Mouse (Mus musculus): ENCODE measurements around the gene Trp53bp2. TPM values are rescaled to one million over a fixed set of nuclear protein-coding genes. Genes with fewer than 3 reads are reported as not detected.

Gene Trp53bp2
- total and polyA plus RNA-seq, 3 experiments = 2.6 to 15.1 TPM; not detected in 1

DNA sequence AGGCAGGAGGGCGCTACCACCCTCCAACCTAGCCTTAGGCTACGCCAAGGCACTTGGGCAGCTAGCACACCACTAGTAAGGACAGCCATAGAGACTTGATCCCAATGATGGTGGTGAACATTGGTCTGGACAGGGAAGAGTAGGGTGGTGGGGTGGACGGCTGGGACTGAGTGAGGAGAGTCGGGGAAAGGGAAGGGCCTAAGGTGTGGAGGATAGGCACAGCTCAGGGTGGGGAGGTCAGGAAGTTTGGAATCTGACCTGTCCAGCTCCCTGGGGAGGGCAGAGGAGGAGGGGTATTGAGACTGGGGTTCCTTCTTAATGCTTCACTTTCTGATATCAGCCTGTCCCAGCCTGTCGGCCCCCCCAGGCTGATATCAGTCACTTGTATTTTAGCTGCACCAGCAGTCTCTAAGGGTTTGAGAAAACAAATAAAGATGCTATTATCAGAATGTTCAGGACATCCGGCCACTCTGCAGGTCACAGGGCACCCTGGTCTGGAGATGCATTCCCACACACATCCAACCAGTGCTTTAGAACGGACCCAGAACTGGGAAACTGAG lies 93.6 kb downstream of the Trp53bp2 start:
- H3K79me2 ChIP-seq (ENCODE audit: control insufficient read depth, insufficient read depth, low read length, poor library complexity) = no peaks in the 10 kb centered on the region
- no peaks in the 10 kb centered on the region for H3K27me3 ChIP-seq (ENCODE audit: control insufficient read depth in 1 of 2, insufficient read depth in 2 of 2, low read length in 2 of 2)
- H3K4me3 ChIP-seq (ENCODE audit: control insufficient read depth in 1 of 2, insufficient read depth in 1 of 2, low read depth in 2 of 2, low read length in 2 of 2) = no peak overlapping the region
- no peak for DNase-seq (ENCODE audit: low read depth, low spot score)
- H3K4me1 ChIP-seq (ENCODE audit: control insufficient read depth in 1 of 2, insufficient read depth in 2 of 2, low read length in 2 of 2) = peaks cover 28 to 42% of the 10 kb centered on the region in 2 experiments
- no peak for TF ChIP-seq KAT2A (conservative IDR thresholded peaks at IDR 0.05; ENCODE audit: low read depth, low read length)
- no peak for TF ChIP-seq E2F4 (IDR thresholded peaks at IDR 0.05; ENCODE audit: borderline replicate concordance, low read depth, low read length)
- no peak for TF ChIP-seq ELF1 (IDR thresholded peaks at IDR 0.05; ENCODE audit: low read depth, low read length)
- TF ChIP-seq TCF12 (IDR thresholded peaks at IDR 0.05; ENCODE audit: low read depth, low read length) = peak; percentile 60
- no peak for TF ChIP-seq BHLHE40 (IDR thresholded peaks at IDR 0.05; ENCODE audit: borderline replicate concordance, low read depth, low read length)
- no peak for TF ChIP-seq SMC3 (IDR thresholded peaks at IDR 0.05; ENCODE audit: low read depth, low read length)
- no peak for TF ChIP-seq RAD21 (IDR thresholded peaks at IDR 0.05; ENCODE audit: low read depth, low read length)
- peak; percentile 76 for TF ChIP-seq TAL1 (IDR thresholded peaks at IDR 0.05; ENCODE audit: low read length)
- TF ChIP-seq UBTF (IDR thresholded peaks at IDR 0.05; ENCODE audit: borderline replicate concordance, insufficient read depth, low read depth, low read length) = no peak
- TF ChIP-seq EP300 (IDR thresholded peaks at IDR 0.05; ENCODE audit: low read depth in 1 of 2, low read length in 2 of 2) = peak; percentile 73 to 77
- peak; percentile 42 for TF ChIP-seq ETS1 (IDR thresholded peaks at IDR 0.05; ENCODE audit: low read depth, low read length)
- TF ChIP-seq ZC3H11A (IDR thresholded peaks at IDR 0.05; ENCODE audit: low read depth, low read length) = no peak
- no peak for TF ChIP-seq POLR2AphosphoS5 (IDR thresholded peaks at IDR 0.05; ENCODE audit: borderline replicate concordance, low read depth, low read length)
- no peak for TF ChIP-seq GABPA (IDR thresholded peaks at IDR 0.05; ENCODE audit: low read depth, low read length)
- no peak for TF ChIP-seq ZKSCAN1 (IDR thresholded peaks at IDR 0.05; ENCODE audit: low read depth, low read length)
- TF ChIP-seq GATA1 (IDR thresholded peaks at IDR 0.05; ENCODE audit: low read depth, low read length) = peak; percentile 71
- peaks cover 0 to 41% of the 10 kb centered on the region in 2 experiments; a peak in 2 of 4 replicates for H3K36me3 ChIP-seq (ENCODE audit: control insufficient read depth in 1 of 2, insufficient read depth in 2 of 2, low read length in 2 of 2)
- no peaks in the 10 kb centered on the region for H3K9me3 ChIP-seq (replicated peaks; ENCODE audit: insufficient read depth, low read length)
- no peak overlapping the region for H3K9ac ChIP-seq (ENCODE audit: control insufficient read depth, low read depth, low read length, poor library complexity, severe bottlenecking)
- H3K27ac ChIP-seq (ENCODE audit: control insufficient read depth, low read depth, low read length) = peak overlapping the region; percentile 6; the same call in 1 of the 2 replicates

DNA sequence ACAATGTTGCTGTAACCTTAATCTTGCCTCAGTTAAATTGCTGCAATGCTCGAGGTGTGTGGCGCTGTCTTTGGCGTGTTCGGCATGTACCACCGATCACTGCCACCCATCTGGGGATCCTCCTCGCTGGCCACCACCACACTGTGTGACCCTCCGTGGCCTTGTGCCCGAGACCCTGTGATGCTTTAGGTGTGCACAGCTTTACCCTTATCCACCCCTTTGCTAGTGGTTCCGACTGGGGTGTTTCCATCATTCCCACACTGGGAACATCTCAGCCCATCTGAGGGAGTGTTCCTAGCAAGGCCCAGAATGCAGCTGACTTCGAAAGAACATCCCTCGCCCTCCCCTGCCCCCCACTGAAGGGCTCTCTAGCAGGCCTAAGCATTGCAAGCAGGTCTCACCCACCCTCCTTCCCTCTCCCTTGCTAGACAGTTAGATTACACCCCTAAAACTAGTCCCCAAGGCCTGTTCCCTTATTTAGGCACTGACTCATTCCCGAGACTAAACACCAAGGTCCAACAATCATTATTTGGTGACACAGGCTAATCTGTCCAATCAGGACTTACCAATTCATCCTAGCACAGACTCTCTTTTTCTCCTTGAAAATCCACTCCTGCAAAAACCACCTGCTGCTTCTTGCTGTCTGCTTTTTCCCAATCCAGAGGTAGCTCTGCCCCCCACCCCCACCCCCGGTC lies 94.4 kb downstream of the Trp53bp2 start:
- H3K36me3 ChIP-seq (ENCODE audit: control insufficient read depth in 1 of 2, insufficient read depth in 2 of 2, low read length in 2 of 2) = peaks cover 0 to 41% of the 10 kb centered on the region in 2 experiments; a peak in 2 of 4 replicates
- TF ChIP-seq ZMIZ1 (IDR thresholded peaks at IDR 0.05; ENCODE audit: low read depth, low read length) (no peak), NELFE (IDR thresholded peaks at IDR 0.05; ENCODE audit: low read depth, low read length) (no peak), POLR2AphosphoS2 (IDR thresholded peaks at IDR 0.05; ENCODE audit: low read length) (no peak), RCOR1 (IDR thresholded peaks at IDR 0.05; ENCODE audit: low read depth, low read length) (no peak), SIN3A (IDR thresholded peaks at IDR 0.05; ENCODE audit: low read length) (no peak), MAZ (IDR thresholded peaks at IDR 0.05; ENCODE audit: low read depth, low read length) (no peak), CHD1 (IDR thresholded peaks at IDR 0.05; ENCODE audit: low read depth, low read length) (no peak), CTCF (IDR thresholded peaks at IDR 0.05 in 2 of 3, conservative IDR thresholded peaks at IDR 0.05 in 1 of 3; ENCODE audit: control insufficient read depth in 1 of 3, insufficient read depth in 1 of 3, low read depth in 2 of 3, low read length in 3 of 3, poor library complexity in 1 of 3, severe bottlenecking in 1 of 3) (no peak), GABPA (IDR thresholded peaks at IDR 0.05; ENCODE audit: low read depth, low read length) (no peak), MXI1 (IDR thresholded peaks at IDR 0.05; ENCODE audit: low read depth, low read length) (no peak)
- peak; percentile 52 for DNase-seq (ENCODE audit: low read depth, low spot score)
- H3K79me2 ChIP-seq (ENCODE audit: control insufficient read depth, insufficient read depth, low read length, poor library complexity) = no peaks in the 10 kb centered on the region
- peak overlapping the region; percentile 81 for H3K27ac ChIP-seq (ENCODE audit: control insufficient read depth, low read depth, low read length)
- no peaks in the 10 kb centered on the region for H3K27me3 ChIP-seq (ENCODE audit: control insufficient read depth in 1 of 2, insufficient read depth in 2 of 2, low read length in 2 of 2)
- H3K9ac ChIP-seq (ENCODE audit: control insufficient read depth, low read depth, low read length, poor library complexity, severe bottlenecking) = peak overlapping the region; percentile 16; the same call in 1 of the 2 replicates
- H3K4me3 ChIP-seq (ENCODE audit: control insufficient read depth in 1 of 2, insufficient read depth in 1 of 2, low read depth in 2 of 2, low read length in 2 of 2) = no peak overlapping the region
- H3K9me3 ChIP-seq (replicated peaks; ENCODE audit: insufficient read depth, low read length) = no peaks in the 10 kb centered on the region
- H3K4me1 ChIP-seq (ENCODE audit: control insufficient read depth in 1 of 2, insufficient read depth in 2 of 2, low read length in 2 of 2) = peaks cover 28 to 42% of the 10 kb centered on the region in 2 experiments
